Comparison of ENCODE assay signal across 31 mouse cellular contexts in genomic region chr11:53781964-53782363, GRCm38 (mm10). TPM values are rescaled to one million over a fixed set of nuclear protein-coding genes. Genes with fewer than 3 reads are reported as not detected.
DNase-seq lines count a peak whose midpoint lies in the region; ATAC-seq and TF ChIP-seq lines count a peak whose summit lies in the region.
"Had no signal": no experiment of that assay in that cellular context is flagged by ENCODE, and none has a peak within 500 bp of the region (broad histone marks: within the 10 kb centered on the region; RNA-seq: fewer than 3 reads in every experiment).

No protein-coding gene starts in this region.

- H3K27me3 ChIP-seq in heart, embryonic 10.5 days (ENCODE audit: insufficient read depth, poor library complexity, severe bottlenecking): no peaks in the 10 kb centered on the region
- no peaks in the 10 kb centered on the region for H3K27me3 ChIP-seq in liver, embryonic 15.5 days
- H3K27me3 ChIP-seq in intestine, embryonic 16.5 days (replicated peaks; ENCODE audit: control insufficient read depth, insufficient read depth, low read length): no peaks in the 10 kb centered on the region
- H3K27me3 ChIP-seq: limb, embryonic 13.5 days had no signal

- H3K9me3 ChIP-seq in heart, embryonic 10.5 days: no peaks in the 10 kb centered on the region
- H3K9me3 ChIP-seq in liver, embryonic 15.5 days (replicated peaks): no peaks in the 10 kb centered on the region
- no peaks in the 10 kb centered on the region for H3K9me3 ChIP-seq in intestine, embryonic 16.5 days (ENCODE audit: control insufficient read depth, low read length)
- H3K9me3 ChIP-seq: limb, embryonic 13.5 days had no signal

- TF ChIP-seq CTCF in left cerebral cortex, adult 2 months (IDR thresholded peaks at IDR 0.05): no peak

- intact Hi-C loops in left cerebral cortex, adult 2 months (cut with DNase I): no loop called here

- H3K27ac ChIP-seq in heart, embryonic 10.5 days: no peak overlapping the region
- peak overlapping the region; percentile 35; the same call in 1 of the 2 replicates for H3K27ac ChIP-seq in liver, embryonic 15.5 days (replicated peaks)
- 0 out of 2 replicates have a peak overlapping the region, but pooled peaks have one; percentile 9 for H3K27ac ChIP-seq in brown adipose tissue, adult 24 weeks (replicated peaks; ENCODE audit: low read depth, low read length)
- H3K27ac ChIP-seq in intestine, embryonic 16.5 days (ENCODE audit: low read length): peak overlapping the region; percentile 81
- no peak overlapping the region for H3K27ac ChIP-seq in left cerebral cortex, adult 2 months
- H3K27ac ChIP-seq: kidney, postnatal 0 days; limb, embryonic 13.5 days; liver, embryonic 14.5 days; macrophage had no signal

- no peak overlapping the region for H3K4me2 ChIP-seq in liver, embryonic 15.5 days
- no peak overlapping the region for H3K4me2 ChIP-seq in intestine, embryonic 16.5 days (ENCODE audit: low read depth, low read length)
- H3K4me2 ChIP-seq: heart, embryonic 11.5 days; limb, embryonic 13.5 days had no signal

- ATAC-seq in liver, embryonic 15.5 days (ENCODE audit: insufficient read depth): no peak
- ATAC-seq in intestine, embryonic 16.5 days: 0 out of 2 replicates have a peak, but pooled peaks have one; percentile 29
- ATAC-seq: CD4-positive, CD25-positive, alpha-beta regulatory T cell, adult 4 months; forebrain, embryonic 16.5 days; hindbrain, embryonic 16.5 days; lung, postnatal 0 days had no signal

- 87% methylated on average over 7 of the region's 7 CpGs for WGBS in heart, embryonic 10.5 days
- WGBS in liver, embryonic 15.5 days (ENCODE audit: insufficient replicate concordance): 69% methylated on average over 7 of the region's 7 CpGs
- WGBS in intestine, embryonic 16.5 days: 73% methylated on average over 7 of the region's 7 CpGs

- DNase-seq in heart, postnatal 4 days: peak; percentile 41
- DNase-seq in heart, embryonic 10.5 days (ENCODE audit: low spot score): no peak
- DNase-seq in liver: no peak
- DNase-seq in left cerebral cortex, adult 11 months (ENCODE audit: low spot score): no peak
- DNase-seq in left cerebral cortex, adult 2 months (ENCODE audit: extremely low spot score in 1 of 2, low spot score in 2 of 2): no peak
- DNase-seq: adrenal gland, postnatal 25 days; cerebellum, adult 18-20 months; cerebellum, postnatal 10 days; gastrocnemius, postnatal 14 days; kidney, adult 11 months; midbrain, embryonic 14.5 days; right cerebral cortex, postnatal 25 days; spleen, adult 18-20 months had no signal

- no peak overlapping the region for H3K4me3 ChIP-seq in heart, embryonic 10.5 days
- H3K4me3 ChIP-seq in liver, embryonic 15.5 days (replicated peaks): no peak overlapping the region
- H3K4me3 ChIP-seq in brown adipose tissue, adult 24 weeks (ENCODE audit: insufficient read depth, low read depth, low read length): no peak overlapping the region
- no peak overlapping the region for H3K4me3 ChIP-seq in intestine, embryonic 16.5 days (ENCODE audit: low read length)
- no peak overlapping the region for H3K4me3 ChIP-seq in left cerebral cortex, adult 2 months
- H3K4me3 ChIP-seq: erythroblast, embryonic 14.5 days; limb, embryonic 13.5 days had no signal

- no peak overlapping the region for H3K9ac ChIP-seq in liver, embryonic 15.5 days
- no peak overlapping the region for H3K9ac ChIP-seq in intestine, embryonic 16.5 days (ENCODE audit: low read depth, low read length)
- H3K9ac ChIP-seq: limb, embryonic 13.5 days; liver, embryonic 14.5 days had no signal

- H3K4me1 ChIP-seq in heart, embryonic 10.5 days: peaks cover 16% of the 10 kb centered on the region
- H3K4me1 ChIP-seq in liver, embryonic 15.5 days (replicated peaks): peaks cover 35% of the 10 kb centered on the region
- H3K4me1 ChIP-seq in brown adipose tissue, adult 24 weeks (ENCODE audit: control insufficient read depth, insufficient read depth, insufficient read length, low read length): peaks cover 35% of the 10 kb centered on the region
- H3K4me1 ChIP-seq in intestine, embryonic 16.5 days (ENCODE audit: control insufficient read depth, insufficient read depth, low read length): peaks cover 25% of the 10 kb centered on the region; the same call in 1 of the 2 replicates
- H3K4me1 ChIP-seq: limb, embryonic 13.5 days had no signal

- H3K36me3 ChIP-seq in heart, embryonic 10.5 days: peaks cover 1% of the 10 kb centered on the region; the same call in 1 of the 2 replicates
- H3K36me3 ChIP-seq in liver, embryonic 15.5 days (replicated peaks): peaks cover 11% of the 10 kb centered on the region; the same call in 1 of the 2 replicates
- peaks cover 12% of the 10 kb centered on the region for H3K36me3 ChIP-seq in intestine, embryonic 16.5 days (ENCODE audit: control insufficient read depth, insufficient read depth, low read length)

RNA-seq across cellular contexts. Expression of gene Gm17334, which starts 9.0 kb away (rescaled TPM):
- not detected for total RNA-seq in heart, postnatal 4 days (2021)
- polyA plus RNA-seq in heart, embryonic 10.5 days (2016; fragmentation: Nextera tagmentation; extraction: Ambion mirVana): not detected in 2 replicates
- polyA plus RNA-seq in liver, embryonic 15.5 days (2015; fragmentation: Nextera tagmentation; extraction: Ambion mirVana): 0.16 TPM in 1 of 2 replicates, not detected in the other
- not detected in 2 replicates for polyA plus RNA-seq in brown adipose tissue, adult 24 weeks (2012; ENCODE audit: insufficient read depth, insufficient read length, missing spikeins)
- 0.34 and 0.81 TPM in 2 replicates for polyA plus RNA-seq in intestine, embryonic 16.5 days (2015; fragmentation: Nextera tagmentation; extraction: Ambion mirVana)
- total RNA-seq in left cerebral cortex, adult 2 months (2021): 1 to 10 TPM in 1 of 2 experiments, under 1 TPM in 1; 0.52 to 1.1 TPM
- total RNA-seq: layer of hippocampus, postnatal 10 days; neutrophil, adult 5-6 weeks had no signal
- polyA plus RNA-seq: erythroblast, embryonic 14.5 days; forebrain, embryonic 11.5 days; hindbrain, embryonic 11.5 days; hindbrain, embryonic 16.5 days; liver, embryonic 14.5 days; macrophage; neural tube, embryonic 11.5 days had no signal

RNA-seq across cellular contexts. Expression of gene Irf1, which starts 12.2 kb away (rescaled TPM):
- 10 to 100 TPM; 11.8 to 12.2 TPM for total RNA-seq in heart, postnatal 4 days (2021)
- polyA plus RNA-seq in heart, embryonic 10.5 days (2016; fragmentation: Nextera tagmentation; extraction: Ambion mirVana): 7.9 TPM in 2 replicates
- polyA plus RNA-seq in liver, embryonic 15.5 days (2015; fragmentation: Nextera tagmentation; extraction: Ambion mirVana): 11.9 and 13.6 TPM in 2 replicates
- polyA plus RNA-seq in brown adipose tissue, adult 24 weeks (2012; ENCODE audit: insufficient read depth, insufficient read length, missing spikeins): 12.5 and 27.9 TPM in 2 replicates
- 52.9 and 58.7 TPM in 2 replicates for polyA plus RNA-seq in intestine, embryonic 16.5 days (2015; fragmentation: Nextera tagmentation; extraction: Ambion mirVana)
- 1 to 10 TPM; 6.6 to 8.2 TPM for total RNA-seq in left cerebral cortex, adult 2 months (2021)

Comparison
In these comparisons a context has a peak if more than half of its experiments do, and no peak if none do; other contexts are left out.
1. H3K27ac ChIP-seq: peak in liver, embryonic 15.5 days (single experiment), brown adipose tissue, adult 24 weeks (single experiment) and intestine, embryonic 16.5 days (single experiment); none in heart, embryonic 10.5 days (single experiment) and left cerebral cortex, adult 2 months (single experiment).